Mouse (Mus musculus) fat pad, adult 2 months (tissue): ENCODE measurements around the gene 4930442H23Rik.
"Not testable (repeated sequence)": the region's sequence is repeated elsewhere in the genome, so short reads cannot be mapped to it uniquely, and the experiment has no call there.

ENCODE experiments used
- DNase-seq: peaks from one replicate; pipeline ENCODE4 v3.0.0-alpha.2; 2011; ENCODE audit warnings: low read depth, low spot score; ENCODE audit errors: extremely low read depth

The 4930442H23Rik gene

GRCm38 (mm10) chr10:81198230-81198629, 14.6 kb upstream of the 4930442H23Rik start:
- no peak for DNase-seq

- DNase-seq, result no peak
These were observed 13.7 kb upstream of the 4930442H23Rik start for GRCm38 (mm10) chr10:81197305-81197704.

- DNase-seq, result no peak
These were observed 12.9 kb upstream of the 4930442H23Rik start for GRCm38 (mm10) chr10:81196470-81197065.

- DNase-seq, result no peak
These were observed 11.7 kb upstream of the 4930442H23Rik start for GRCm38 (mm10) chr10:81195300-81195699.

- no peak for DNase-seq
These were observed 10.5 kb upstream of the 4930442H23Rik start for GRCm38 (mm10) chr10:81193991-81194774.

GRCm38 (mm10) chr10:81192968-81193501, 9.4 kb upstream of the 4930442H23Rik start:
- no peak for DNase-seq

- no peak for DNase-seq
These were observed 8.8 kb upstream of the 4930442H23Rik start for GRCm38 (mm10) chr10:81192270-81192967.

GRCm38 (mm10) chr10:81191342-81191982, 7.8 kb upstream of the 4930442H23Rik start:
- DNase-seq, result no peak

GRCm38 (mm10) chr10:81190912-81191321, 7.3 kb upstream of the 4930442H23Rik start:
- no peak for DNase-seq

GRCm38 (mm10) chr10:81190236-81190911, 6.7 kb upstream of the 4930442H23Rik start:
- DNase-seq, result no peak

- DNase-seq, result no peak
These were observed 6.2 kb upstream of the 4930442H23Rik start for GRCm38 (mm10) chr10:81189821-81190220.

- DNase-seq, result no peak
These were observed 3.5 kb upstream of the 4930442H23Rik start for GRCm38 (mm10) chr10:81187161-81187560.

- no peak for DNase-seq
These were observed 1.1 kb upstream of the 4930442H23Rik start for GRCm38 (mm10) chr10:81184765-81185164.

GRCm38 (mm10) chr10:81182336-81183333, 1.0 kb downstream of the 4930442H23Rik start, which contains the start of gene Dapk3:
Gene Dapk3, plus strand, starts transcription at chr10:81183005.
- DNase-seq, result peak; percentile 96

- DNase-seq, result not testable (repeated sequence)
These were observed 1.8 kb downstream of the 4930442H23Rik start for GRCm38 (mm10) chr10:81181860-81182259.

- DNase-seq, result no peak
These were observed 2.7 kb downstream of the 4930442H23Rik start for GRCm38 (mm10) chr10:81180946-81181345.

- DNase-seq, result no peak
These were observed 4.0 kb downstream of the 4930442H23Rik start for GRCm38 (mm10) chr10:81179451-81180342.

- DNase-seq, result no peak
These were observed 4.7 kb downstream of the 4930442H23Rik start for GRCm38 (mm10) chr10:81178927-81179326.
